Mouse (Mus musculus) forebrain, embryonic 14.5 days (tissue): ENCODE measurements around the gene Rpl37. TPM values are rescaled to one million over a fixed set of nuclear protein-coding genes. Genes with fewer than 3 reads are reported as not detected.

Experiments used
- ATAC-seq: fragments of 200-750 bp; cut with Nextera tagmentation; 2 replicates; pipeline ENCODE4 v1.8.0; 2017; ENCODE audit warnings: mild to moderate bottlenecking, moderate library complexity
- DNase-seq: peaks from one replicate; pipeline ENCODE4 v3.0.0-alpha.2; 2015; ENCODE audit warnings: low spot score
- H3K27ac ChIP-seq: fragments of 300-500 bp; sonication (generic); 2 replicates; pipeline ENCODE4 v1.5.1; 2014; ENCODE audit warnings: low read depth, mild to moderate bottlenecking, control low read depth, low read length, moderate library complexity
- H3K27me3 ChIP-seq: fragments of 300-500 bp; sonication (generic); replicated peaks from 2 replicates; pipeline ENCODE4 v1.6.1; 2014; ENCODE audit warnings: low read length, control low read depth, mixed read lengths; ENCODE audit not compliant: control insufficient read depth, insufficient read depth
- H3K36me3 ChIP-seq: fragments of 300-500 bp; sonication (generic); 2 replicates; pipeline ENCODE4 v1.6.1; 2014; ENCODE audit warnings: low read length, control low read depth; ENCODE audit not compliant: control insufficient read depth, insufficient read depth
- H3K4me1 ChIP-seq: fragments of 300-500 bp; sonication (generic); 2 replicates; pipeline ENCODE4 v1.6.1; 2014; ENCODE audit warnings: antibody characterized with exemption, low read length, control low read depth; ENCODE audit not compliant: control insufficient read depth, insufficient read depth
- H3K4me2 ChIP-seq: fragments of 300-500 bp; sonication (generic); 2 replicates; pipeline ENCODE4 v1.6.1; 2014; ENCODE audit warnings: mild to moderate bottlenecking, control low read depth, low read length
- H3K4me3 ChIP-seq: fragments of 300-500 bp; sonication (generic); 2 replicates; pipeline ENCODE4 v1.5.1; 2014; ENCODE audit warnings: low read depth, low read length, control low read depth
- H3K9ac ChIP-seq: fragments of 300-500 bp; sonication (generic); 2 replicates; pipeline ENCODE4 v1.6.1; 2014; ENCODE audit warnings: mild to moderate bottlenecking, low read length, control low read depth, moderate library complexity
- H3K9me3 ChIP-seq: fragments of 300-500 bp; sonication (generic); replicated peaks from 2 replicates; pipeline ENCODE4 v1.6.1; 2016; ENCODE audit warnings: low read length, control low read depth, mixed read lengths; ENCODE audit not compliant: control insufficient read depth
- WGBS: fragments of 180-500 bp; shearing (Covaris S2); extraction: QIAGEN DNeasy Blood & Tissue Kit; methylation state at CpG from one replicate; pipeline ENCODE4 v1.1.7; 2014; 5-methylcytosine and 5-hydroxymethylcytosine counted together
- polyA plus RNA-seq: library from polyadenylated mRNA; unstranded; fragments of >200 nt; fragmentation: Nextera tagmentation; extraction: Ambion mirVana; gene quantifications from 2 replicates; pipeline ENCODE4 v1.2.1, GENCODE M21; 2014

Gene Rpl37
- polyA plus RNA-seq, 1 experiment from 2014 or later, result 567 TPM

DNA sequence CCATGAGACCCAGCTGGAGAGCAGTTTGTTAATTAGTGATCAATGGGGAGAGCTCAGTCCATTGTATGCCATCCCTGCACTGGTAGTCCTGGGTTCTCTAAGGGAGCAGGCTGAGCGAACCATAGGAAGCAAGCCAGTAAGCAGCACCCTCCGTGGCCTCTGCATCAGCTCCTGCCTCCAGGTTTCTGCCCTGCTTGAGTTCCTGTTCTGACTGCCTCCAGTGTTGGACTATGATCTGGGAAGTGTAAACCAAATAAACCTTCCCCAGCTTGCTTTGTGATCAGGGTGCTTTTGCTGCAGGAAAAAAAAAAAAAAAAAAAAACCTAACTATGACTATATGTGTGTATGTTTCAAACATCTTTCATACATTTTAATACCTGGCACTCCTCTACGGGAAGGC is 16.9 kb downstream of the Rpl37 start:
- H3K27me3 ChIP-seq, result no peaks in the 10 kb centered on the region
- H3K4me1 ChIP-seq, result peaks cover 4% of the 10 kb centered on the region; the same call in 1 of the 2 replicates
- H3K9ac ChIP-seq, result no peak overlapping the region
- WGBS, result 45% methylated on average over 3 of the region's 3 CpGs
- no peak for ATAC-seq
- H3K9me3 ChIP-seq, result no peaks in the 10 kb centered on the region
- H3K27ac ChIP-seq, result no peak overlapping the region
- no peaks in the 10 kb centered on the region for H3K36me3 ChIP-seq
- H3K4me2 ChIP-seq, result no peak overlapping the region
- no peak for DNase-seq
- H3K4me3 ChIP-seq, result no peak overlapping the region

DNA sequence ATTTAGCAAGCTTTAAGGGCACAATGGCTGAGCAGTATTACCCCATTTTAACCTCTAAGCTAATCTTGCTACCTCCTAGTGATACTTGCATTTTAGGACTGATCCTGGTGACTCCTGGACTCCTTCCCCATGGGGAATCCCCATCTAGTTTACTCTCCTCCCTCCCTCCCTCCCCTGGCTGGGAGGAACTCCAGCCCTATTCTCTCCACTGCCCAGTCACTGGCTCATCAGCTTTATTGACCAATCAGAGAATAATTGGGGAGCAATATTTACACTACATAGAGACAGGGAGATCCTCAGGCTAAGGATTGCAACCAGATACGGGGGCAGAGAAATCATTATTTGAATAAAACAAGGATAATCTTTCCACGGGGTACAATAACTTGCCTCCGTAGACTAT is 17.7 kb downstream of the Rpl37 start:
- WGBS, result 62% methylated on average over 3 of the region's 3 CpGs
- no peak overlapping the region for H3K4me2 ChIP-seq
- DNase-seq (no peak), ATAC-seq (no peak)
- H3K4me3 ChIP-seq, result no peak overlapping the region
- H3K27me3 ChIP-seq, result no peaks in the 10 kb centered on the region
- H3K27ac ChIP-seq, result no peak overlapping the region
- H3K36me3 ChIP-seq, result no peaks in the 10 kb centered on the region
- H3K4me1 ChIP-seq, result peaks cover 5% of the 10 kb centered on the region; the same call in 1 of the 2 replicates
- no peak overlapping the region for H3K9ac ChIP-seq
- no peaks in the 10 kb centered on the region for H3K9me3 ChIP-seq

DNA sequence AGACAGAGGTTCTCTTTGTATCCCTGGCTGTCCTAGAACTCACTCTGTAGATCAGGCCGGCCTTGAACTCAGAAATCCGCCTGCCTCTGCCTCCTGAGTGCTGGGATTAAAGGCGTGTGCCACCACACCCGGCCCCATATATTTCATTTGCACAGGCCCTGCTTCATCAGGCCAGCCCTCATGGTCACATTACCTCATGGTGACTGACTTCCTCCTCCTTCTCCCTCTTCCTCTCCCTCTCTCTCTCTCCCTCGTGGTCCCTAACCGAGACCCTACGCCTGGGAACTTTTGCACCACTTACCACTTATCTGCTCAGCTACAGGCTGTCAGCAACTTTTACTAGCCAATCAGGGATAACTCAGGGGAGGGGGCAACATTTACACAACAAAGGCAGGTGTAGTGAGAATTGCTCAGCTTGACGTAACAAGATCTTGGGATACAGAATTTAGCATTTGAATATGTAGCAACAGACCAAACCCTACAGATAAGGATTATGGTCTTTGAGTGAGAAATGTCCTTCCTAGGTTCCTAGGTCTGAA is 18.6 kb downstream of the Rpl37 start:
- ATAC-seq, result no peak
- H3K9ac ChIP-seq, result no peak overlapping the region
- no peak for DNase-seq
- H3K36me3 ChIP-seq, result no peaks in the 10 kb centered on the region
- H3K4me1 ChIP-seq, result peaks cover 5% of the 10 kb centered on the region; the same call in 1 of the 2 replicates
- 83% methylated on average over 8 of the region's 8 CpGs for WGBS
- no peaks in the 10 kb centered on the region for H3K27me3 ChIP-seq
- no peaks in the 10 kb centered on the region for H3K9me3 ChIP-seq
- H3K4me2 ChIP-seq, result no peak overlapping the region
- no peak overlapping the region for H3K4me3 ChIP-seq
- no peak overlapping the region for H3K27ac ChIP-seq

DNA sequence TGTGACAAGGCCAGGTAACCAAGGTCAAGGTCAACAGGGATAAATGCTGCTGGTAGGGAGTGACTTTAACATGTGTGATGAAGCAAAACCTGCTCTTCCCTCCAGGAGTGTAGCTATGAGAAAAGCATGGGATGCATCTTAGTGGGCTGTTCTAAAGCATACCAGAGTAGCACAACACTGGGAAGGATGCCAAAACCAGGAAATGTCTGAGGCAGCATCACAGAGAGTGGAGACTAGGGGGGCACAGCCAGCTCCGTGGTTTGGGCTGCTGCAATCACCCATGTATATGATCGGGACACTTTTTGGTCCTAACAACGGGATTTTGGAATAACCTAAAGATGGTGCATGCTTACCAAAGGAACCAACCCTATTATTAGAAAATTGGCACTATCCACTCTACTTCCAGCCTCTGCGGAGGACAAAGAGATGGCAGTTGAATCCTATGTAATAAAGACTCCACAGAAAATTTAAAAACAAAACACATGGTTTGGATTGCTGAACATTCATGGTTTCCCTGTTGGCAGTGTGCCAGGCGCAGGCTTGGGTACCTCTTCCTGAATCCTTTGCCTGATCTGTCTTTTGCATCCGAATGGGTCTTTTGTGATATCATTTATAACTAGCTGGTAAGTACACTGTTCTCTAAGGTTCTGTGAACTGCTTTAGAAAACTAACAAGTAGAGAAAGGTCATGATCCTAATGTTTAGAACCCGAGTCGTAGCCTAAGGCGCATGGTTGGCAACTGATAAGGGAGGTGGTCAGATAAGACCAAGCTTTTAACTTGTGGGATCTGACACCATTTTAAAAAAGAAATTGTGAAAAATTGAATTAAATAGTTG is 21.8 kb downstream of the Rpl37 start:
- 44% methylated on average over 9 of the region's 9 CpGs for WGBS
- Histone ChIP-seq H3K36me3 (no peaks in the 10 kb centered on the region), H3K9ac (no peak overlapping the region), H3K27me3 (no peaks in the 10 kb centered on the region), H3K9me3 (no peaks in the 10 kb centered on the region), H3K4me1 (peaks cover 5% of the 10 kb centered on the region; the same call in 1 of the 2 replicates), H3K4me3 (no peak overlapping the region), H3K4me2 (peak overlapping the region; percentile 20; the same call in 1 of the 2 replicates), H3K27ac (no peak overlapping the region)
- peak; percentile 76 for DNase-seq
- ATAC-seq, result peak; percentile 90

DNA sequence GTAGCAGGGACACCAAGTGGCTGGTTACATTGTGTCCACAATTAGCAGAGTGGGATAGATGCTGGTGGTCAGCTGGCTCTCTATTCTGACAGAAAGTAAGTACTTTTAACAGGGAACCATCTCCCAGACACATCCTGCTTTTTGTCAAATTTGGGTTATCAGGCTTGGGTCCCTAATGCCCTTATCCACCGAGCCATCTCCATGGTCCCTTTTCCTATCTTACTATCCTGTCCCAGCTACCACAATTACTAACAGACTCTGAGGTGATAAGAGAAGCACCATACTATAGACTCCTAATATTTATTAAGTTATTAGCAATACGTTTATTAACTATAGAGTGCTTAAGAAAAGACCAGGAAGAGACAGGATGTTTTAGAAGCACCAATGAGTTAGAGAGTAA is 22.9 kb downstream of the Rpl37 start:
- H3K36me3 ChIP-seq, result no peaks in the 10 kb centered on the region
- H3K9ac ChIP-seq, result no peak overlapping the region
- no peak overlapping the region for H3K27ac ChIP-seq
- WGBS, result 96% methylated on average over 2 of the region's 2 CpGs
- H3K4me1 ChIP-seq, result peaks cover 5% of the 10 kb centered on the region; the same call in 1 of the 2 replicates
- H3K4me3 ChIP-seq, result no peak overlapping the region
- H3K27me3 ChIP-seq, result no peaks in the 10 kb centered on the region
- H3K4me2 ChIP-seq, result no peak overlapping the region
- ATAC-seq, result no peak
- DNase-seq, result no peak
- H3K9me3 ChIP-seq, result no peaks in the 10 kb centered on the region

DNA sequence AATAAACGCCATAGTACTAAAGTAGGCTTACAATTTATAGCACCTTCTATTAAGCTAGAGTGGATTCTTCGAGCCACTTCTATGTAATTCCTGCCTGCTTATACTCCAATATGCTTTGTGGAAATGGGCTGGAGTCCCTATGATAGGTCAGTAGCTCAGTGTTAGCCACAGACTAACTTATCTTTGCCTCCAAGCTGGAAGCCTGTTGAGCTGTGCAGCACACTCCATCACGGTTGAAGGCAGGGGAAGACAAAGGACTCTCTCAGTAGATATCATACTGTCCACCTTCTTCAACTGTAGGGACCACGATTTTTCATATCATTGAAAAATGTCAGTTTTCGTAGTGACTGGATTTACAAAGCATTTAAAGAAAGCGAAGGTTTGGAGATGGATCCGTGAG is 23.4 kb downstream of the Rpl37 start:
- Histone ChIP-seq H3K9ac (no peak overlapping the region), H3K27me3 (no peaks in the 10 kb centered on the region), H3K4me1 (peaks cover 8% of the 10 kb centered on the region; the same call in 1 of the 2 replicates), H3K36me3 (no peaks in the 10 kb centered on the region), H3K9me3 (no peaks in the 10 kb centered on the region), H3K4me2 (no peak overlapping the region), H3K27ac (no peak overlapping the region), H3K4me3 (no peak overlapping the region)
- ATAC-seq (no peak), DNase-seq (no peak)
- 89% methylated on average over 7 of the region's 7 CpGs for WGBS

DNA sequence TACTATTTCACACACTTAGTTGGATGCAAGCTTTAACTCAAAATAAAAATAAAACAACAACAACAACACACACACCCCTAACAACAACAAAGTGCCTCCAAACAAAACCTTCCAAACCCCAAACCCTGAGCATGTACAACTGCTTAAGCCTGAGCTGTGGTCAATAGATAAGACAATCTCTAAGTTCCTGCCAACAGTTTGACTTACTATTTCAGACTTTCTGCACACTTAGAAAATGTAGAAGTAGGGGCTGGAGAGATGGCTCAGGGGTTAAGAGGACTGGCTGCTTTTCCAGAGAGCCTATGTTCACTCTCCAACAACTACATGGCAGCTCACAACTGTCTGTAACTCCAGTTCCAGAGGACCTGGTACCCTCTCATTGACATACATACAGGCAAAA is 23.9 kb downstream of the Rpl37 start:
- H3K4me1 ChIP-seq, result peaks cover 13% of the 10 kb centered on the region; the same call in 1 of the 2 replicates
- H3K27ac ChIP-seq, result no peak overlapping the region
- no peak overlapping the region for H3K9ac ChIP-seq
- H3K36me3 ChIP-seq, result no peaks in the 10 kb centered on the region
- no peaks in the 10 kb centered on the region for H3K9me3 ChIP-seq
- no peaks in the 10 kb centered on the region for H3K27me3 ChIP-seq
- ATAC-seq, result no peak
- no peak overlapping the region for H3K4me2 ChIP-seq
- no peak overlapping the region for H3K4me3 ChIP-seq
- DNase-seq, result no peak

DNA sequence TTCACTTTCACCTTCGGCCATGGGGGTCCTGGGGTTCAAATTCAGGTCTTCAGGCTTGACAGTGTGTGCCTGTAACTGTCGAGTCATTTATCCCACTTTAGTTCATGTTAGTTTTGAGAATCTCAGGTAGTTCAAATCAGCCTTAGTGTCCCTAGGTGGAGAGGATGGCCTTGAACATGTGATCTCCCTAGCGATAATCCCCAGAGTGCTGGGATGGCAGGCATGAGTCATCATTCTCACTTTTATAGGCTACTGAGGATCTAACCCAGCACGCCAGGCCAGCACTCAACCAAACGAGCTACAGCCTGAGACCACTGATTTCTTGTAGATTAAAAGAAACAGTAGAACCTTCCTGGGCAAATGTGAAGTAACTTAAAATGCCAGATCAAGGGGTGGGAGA is 25.6 kb downstream of the Rpl37 start:
- ATAC-seq (no peak), DNase-seq (no peak)
- H3K4me1 ChIP-seq, result peaks cover 14% of the 10 kb centered on the region; the same call in 1 of the 2 replicates
- no peaks in the 10 kb centered on the region for H3K27me3 ChIP-seq
- no peak overlapping the region for H3K4me3 ChIP-seq
- H3K27ac ChIP-seq, result no peak overlapping the region
- WGBS, result 66% methylated on average over 5 of the region's 5 CpGs
- H3K9me3 ChIP-seq, result no peaks in the 10 kb centered on the region
- no peaks in the 10 kb centered on the region for H3K36me3 ChIP-seq
- no peak overlapping the region for H3K9ac ChIP-seq
- H3K4me2 ChIP-seq, result no peak overlapping the region

DNA sequence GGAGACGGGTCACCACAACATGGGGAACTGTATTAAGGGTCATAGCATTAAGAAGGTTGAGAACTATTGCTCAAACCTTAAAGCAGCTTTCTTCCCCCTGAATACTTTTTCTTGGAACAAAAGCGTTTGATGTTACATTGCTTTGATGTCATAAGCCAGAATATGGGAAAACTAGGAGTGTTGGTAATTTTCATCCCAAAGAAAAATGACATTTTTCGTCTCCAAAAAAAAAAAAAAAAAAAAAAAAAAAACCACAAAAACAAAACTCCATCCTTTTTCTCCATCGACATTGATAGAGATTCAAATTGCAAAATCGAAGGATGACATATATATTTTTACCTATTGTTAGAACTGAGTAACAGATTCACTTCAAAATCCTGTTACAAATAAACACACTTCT is 26.3 kb downstream of the Rpl37 start:
- Histone ChIP-seq H3K4me1 (peaks cover 14% of the 10 kb centered on the region; the same call in 1 of the 2 replicates), H3K9me3 (no peaks in the 10 kb centered on the region), H3K36me3 (no peaks in the 10 kb centered on the region), H3K9ac (no peak overlapping the region), H3K27me3 (no peaks in the 10 kb centered on the region), H3K4me2 (peak overlapping the region; percentile 60), H3K4me3 (peak overlapping the region; percentile 78; the same call in 1 of the 2 replicates), H3K27ac (no peak overlapping the region)
- DNase-seq, result no peak
- WGBS, result 75% methylated on average over 5 of the region's 5 CpGs
- ATAC-seq, result no peak
